8 mouse cellular contexts compared by ENCODE assay signal in genomic region chr19:5106074-5106473, GRCm38 (mm10). TPM values are rescaled to one million over a fixed set of nuclear protein-coding genes. Genes with fewer than 3 reads are reported as not detected.
DNase-seq lines count a peak whose midpoint lies in the region; ATAC-seq and TF ChIP-seq lines count a peak whose summit lies in the region.

No protein-coding gene starts in this region.

- H3K4me3 ChIP-seq in layer of hippocampus, adult 2 months = peak overlapping the region; percentile 91
- peak overlapping the region; percentile 83 for H3K4me3 ChIP-seq in embryonic facial prominence, embryonic 15.5 days (replicated peaks)
- peak overlapping the region; percentile 65 for H3K4me3 ChIP-seq in intestine, embryonic 15.5 days (replicated peaks)
- peak overlapping the region; percentile 87 for H3K4me3 ChIP-seq in lung, postnatal 0 days (ENCODE audit: low read depth, low read length)

- peaks cover 18% of the 10 kb centered on the region for H3K4me1 ChIP-seq in embryonic facial prominence, embryonic 15.5 days
- peaks cover 19% of the 10 kb centered on the region for H3K4me1 ChIP-seq in intestine, embryonic 15.5 days (replicated peaks)
- H3K4me1 ChIP-seq in lung, postnatal 0 days (ENCODE audit: insufficient read depth, low read depth, low read length) = peaks cover 7% of the 10 kb centered on the region; the same call in 1 of the 2 replicates

- TF ChIP-seq CTCF in layer of hippocampus, adult 2 months (conservative IDR thresholded peaks at IDR 0.05) = no peak
- no peak for TF ChIP-seq CTCF in lung, postnatal 0 days (IDR thresholded peaks at IDR 0.05)

- no peaks in the 10 kb centered on the region for H3K27me3 ChIP-seq in embryonic facial prominence, embryonic 15.5 days
- no peaks in the 10 kb centered on the region for H3K27me3 ChIP-seq in intestine, embryonic 15.5 days (replicated peaks)
- H3K27me3 ChIP-seq in lung, postnatal 0 days (replicated peaks; ENCODE audit: insufficient read depth, low read length) = no peaks in the 10 kb centered on the region

- TF ChIP-seq EP300 in lung, postnatal 0 days (IDR thresholded peaks at IDR 0.05) = no peak

- peak overlapping the region; percentile 87 for H3K9ac ChIP-seq in embryonic facial prominence, embryonic 15.5 days
- H3K9ac ChIP-seq in intestine, embryonic 15.5 days = peak overlapping the region; percentile 64
- peak overlapping the region; percentile 82 for H3K9ac ChIP-seq in lung, postnatal 0 days (replicated peaks; ENCODE audit: low read depth)

- WGBS in embryonic facial prominence, embryonic 15.5 days = 4% methylated on average over 9 of the region's 9 CpGs
- 5% methylated on average over 9 of the region's 9 CpGs for WGBS in intestine, embryonic 15.5 days
- WGBS in lung, postnatal 0 days = 3% methylated on average over 9 of the region's 9 CpGs

- H3K36me3 ChIP-seq in embryonic facial prominence, embryonic 15.5 days = peaks cover 70% of the 10 kb centered on the region
- H3K36me3 ChIP-seq in intestine, embryonic 15.5 days = peaks cover 49% of the 10 kb centered on the region
- peaks cover 33% of the 10 kb centered on the region for H3K36me3 ChIP-seq in lung, postnatal 0 days (ENCODE audit: insufficient read depth, low read length)

- no peak for ATAC-seq in embryonic facial prominence, embryonic 15.5 days (ENCODE audit: insufficient number of reproducible peaks, low FRiP score, low TSS enrichment, low read depth)
- ATAC-seq in intestine, embryonic 15.5 days = 0 out of 2 replicates have a peak, but pooled peaks have one; percentile 3
- no peak for ATAC-seq in lung, postnatal 0 days

- H3K9me3 ChIP-seq in embryonic facial prominence, embryonic 15.5 days (replicated peaks) = no peaks in the 10 kb centered on the region
- no peaks in the 10 kb centered on the region for H3K9me3 ChIP-seq in intestine, embryonic 15.5 days
- H3K9me3 ChIP-seq in lung, postnatal 0 days (ENCODE audit: low read length) = no peaks in the 10 kb centered on the region

- H3K27ac ChIP-seq in layer of hippocampus, adult 2 months = peak overlapping the region; percentile 100
- peak overlapping the region; percentile 98 for H3K27ac ChIP-seq in embryonic facial prominence, embryonic 15.5 days (replicated peaks)
- peak overlapping the region; percentile 96 for H3K27ac ChIP-seq in intestine, embryonic 15.5 days
- peak overlapping the region; percentile 92 for H3K27ac ChIP-seq in lung, postnatal 0 days (ENCODE audit: low read length)

- H3K4me2 ChIP-seq in embryonic facial prominence, embryonic 15.5 days (replicated peaks) = peak overlapping the region; percentile 87
- H3K4me2 ChIP-seq in intestine, embryonic 15.5 days (replicated peaks) = peak overlapping the region; percentile 85
- peak overlapping the region; percentile 91 for H3K4me2 ChIP-seq in lung, postnatal 0 days (replicated peaks; ENCODE audit: low read depth, low read length)

- no peak for DNase-seq in layer of hippocampus, adult 2 months (ENCODE audit: low spot score in 2 of 2)
- DNase-seq in layer of hippocampus, postnatal 14 days (ENCODE audit: low spot score in 2 of 2) = no peak
- no peak for DNase-seq in lung, postnatal 0 days (ENCODE audit: low spot score)
- DNase-seq in ovary, postnatal 14 days (ENCODE audit: low spot score) = no peak
- DNase-seq in gastrocnemius, adult 18-20 months (ENCODE audit: low spot score) = no peak
- DNase-seq in right cerebral cortex, postnatal 14 days = no peak

RNA-seq across cellular contexts. Expression of gene Rab1b, which starts 0.8 kb away (rescaled TPM):
- 100 to 1,000 TPM; 156 to 169 TPM for total RNA-seq in layer of hippocampus, adult 2 months (2021)
- total RNA-seq in layer of hippocampus, postnatal 14 days (2021) = 100 to 1,000 TPM; 177 to 181 TPM
- 256 and 270 TPM in 2 replicates for polyA plus RNA-seq in embryonic facial prominence, embryonic 15.5 days (2015; fragmentation: Nextera tagmentation; extraction: Ambion mirVana)
- polyA plus RNA-seq in intestine, embryonic 15.5 days (2015; fragmentation: Nextera tagmentation; extraction: Ambion mirVana) = 216 and 223 TPM in 2 replicates
- 228 and 240 TPM in 2 replicates for polyA plus RNA-seq in lung, postnatal 0 days (2015; fragmentation: Nextera tagmentation; extraction: Ambion mirVana)
- 100 to 1,000 TPM; 117 to 118 TPM for total RNA-seq in gastrocnemius, adult 18-20 months (2021)

RNA-seq across cellular contexts. Expression of gene Cnih2, which starts 7.8 kb away (rescaled TPM):
- total RNA-seq in layer of hippocampus, adult 2 months (2021) = 100 to 1,000 TPM; 614 to 642 TPM
- total RNA-seq in layer of hippocampus, postnatal 14 days (2021) = 100 to 1,000 TPM; 783 to 856 TPM
- 35.5 and 38.7 TPM in 2 replicates for polyA plus RNA-seq in embryonic facial prominence, embryonic 15.5 days (2015; fragmentation: Nextera tagmentation; extraction: Ambion mirVana)
- 12.7 and 13.4 TPM in 2 replicates for polyA plus RNA-seq in intestine, embryonic 15.5 days (2015; fragmentation: Nextera tagmentation; extraction: Ambion mirVana)
- polyA plus RNA-seq in lung, postnatal 0 days (2015; fragmentation: Nextera tagmentation; extraction: Ambion mirVana) = 0.70 and 0.89 TPM in 2 replicates
- not detected for total RNA-seq in gastrocnemius, adult 18-20 months (2021)

RNA-seq across cellular contexts. Expression of gene Klc2, which starts 12.3 kb away (rescaled TPM):
- 100 to 1,000 TPM; 223 to 231 TPM for total RNA-seq in layer of hippocampus, adult 2 months (2021)
- total RNA-seq in layer of hippocampus, postnatal 14 days (2021) = 100 to 1,000 TPM; 193 to 211 TPM
- 17.9 and 19.5 TPM in 2 replicates for polyA plus RNA-seq in embryonic facial prominence, embryonic 15.5 days (2015; fragmentation: Nextera tagmentation; extraction: Ambion mirVana)
- polyA plus RNA-seq in intestine, embryonic 15.5 days (2015; fragmentation: Nextera tagmentation; extraction: Ambion mirVana) = 12.1 and 16.6 TPM in 2 replicates
- polyA plus RNA-seq in lung, postnatal 0 days (2015; fragmentation: Nextera tagmentation; extraction: Ambion mirVana) = 10.1 and 10.8 TPM in 2 replicates
- total RNA-seq in gastrocnemius, adult 18-20 months (2021) = 10 to 100 TPM; 58.6 to 61.0 TPM

RNA-seq across cellular contexts. Expression of gene Yif1a, which starts 17.7 kb away (rescaled TPM):
- 10 to 100 TPM; 23.3 to 23.5 TPM for total RNA-seq in layer of hippocampus, adult 2 months (2021)
- 10 to 100 TPM; 25.8 to 28.0 TPM for total RNA-seq in layer of hippocampus, postnatal 14 days (2021)
- 111 and 119 TPM in 2 replicates for polyA plus RNA-seq in embryonic facial prominence, embryonic 15.5 days (2015; fragmentation: Nextera tagmentation; extraction: Ambion mirVana)
- 109 and 126 TPM in 2 replicates for polyA plus RNA-seq in intestine, embryonic 15.5 days (2015; fragmentation: Nextera tagmentation; extraction: Ambion mirVana)
- 93.3 and 105 TPM in 2 replicates for polyA plus RNA-seq in lung, postnatal 0 days (2015; fragmentation: Nextera tagmentation; extraction: Ambion mirVana)
- 10 to 100 TPM; 45.1 to 47.0 TPM for total RNA-seq in gastrocnemius, adult 18-20 months (2021)

RNA-seq across cellular contexts. Expression of gene Tmem151a, which starts 20.7 kb away (rescaled TPM):
- 100 to 1,000 TPM; 112 to 114 TPM for total RNA-seq in layer of hippocampus, adult 2 months (2021)
- total RNA-seq in layer of hippocampus, postnatal 14 days (2021) = 100 to 1,000 TPM; 133 to 135 TPM
- polyA plus RNA-seq in embryonic facial prominence, embryonic 15.5 days (2015; fragmentation: Nextera tagmentation; extraction: Ambion mirVana) = 2.3 and 3.0 TPM in 2 replicates
- 5.6 and 6.5 TPM in 2 replicates for polyA plus RNA-seq in intestine, embryonic 15.5 days (2015; fragmentation: Nextera tagmentation; extraction: Ambion mirVana)
- 4.1 and 4.5 TPM in 2 replicates for polyA plus RNA-seq in lung, postnatal 0 days (2015; fragmentation: Nextera tagmentation; extraction: Ambion mirVana)
- under 1 TPM in 1 of 2 experiments, not detected in 1; 0.18 TPM for total RNA-seq in gastrocnemius, adult 18-20 months (2021)

Comparison
In these comparisons a context has a peak if more than half of its experiments do, and no peak if none do; other contexts are left out.
1. RNA of gene Cnih2, which starts 7.8 kb away (total RNA-seq): 783 to 856 TPM in layer of hippocampus, postnatal 14 days and 614 to 642 TPM in layer of hippocampus, adult 2 months; not detected in gastrocnemius, adult 18-20 months; every median in the first group is over 100 times any median in the second.
2. Peak in every context shown above with its lines, with median percentiles within 50 percentile points of each other: H3K27ac ChIP-seq, H3K4me3 ChIP-seq, H3K4me2 ChIP-seq and H3K9ac ChIP-seq.